ENCODE assay signal across 9 mouse cellular contexts in genomic region chr11:113749749-113750351, GRCm38 (mm10). TPM values are rescaled to one million over a fixed set of nuclear protein-coding genes. Genes with fewer than 3 reads are reported as not detected.
DNase-seq lines count a peak whose midpoint lies in the region; ATAC-seq lines count a peak whose summit lies in the region.
"Had no signal": no experiment of that assay in that cellular context is flagged by ENCODE, and none has a peak within 500 bp of the region (broad histone marks: within the 10 kb centered on the region; RNA-seq: fewer than 3 reads in every experiment).

No protein-coding gene starts in this region.

- H3K27ac ChIP-seq in embryonic facial prominence, embryonic 11.5 days (replicated peaks; ENCODE audit: low read depth, low read length) = peak overlapping the region; percentile 99
- peak overlapping the region; percentile 96 for H3K27ac ChIP-seq in intestine, embryonic 15.5 days

- H3K4me1 ChIP-seq in embryonic facial prominence, embryonic 11.5 days (ENCODE audit: control insufficient read depth, insufficient read depth, low read length) = peaks cover 14% of the 10 kb centered on the region; the same call in 1 of the 2 replicates
- H3K4me1 ChIP-seq in intestine, embryonic 15.5 days (replicated peaks) = peaks cover 37% of the 10 kb centered on the region

- no peaks in the 10 kb centered on the region for H3K9me3 ChIP-seq in embryonic facial prominence, embryonic 11.5 days (replicated peaks; ENCODE audit: control insufficient read depth, low read length)
- H3K9me3 ChIP-seq in intestine, embryonic 15.5 days = no peaks in the 10 kb centered on the region

- DNase-seq in adrenal gland, adult 2 months = peak; percentile 73
- DNase-seq in adrenal gland, postnatal 4 days (ENCODE audit: low spot score in 2 of 2) = no peak
- peak; percentile 50 for DNase-seq in 3T3-L1 (ENCODE audit: low read depth, low spot score)
- DNase-seq in embryonic facial prominence, embryonic 11.5 days (ENCODE audit: low spot score) = peak; percentile 77
- DNase-seq in thymus, postnatal 4 days = peak; percentile 46
- DNase-seq in T-cell, adult 2 months (ENCODE audit: low spot score) = no peak

- no peak for ATAC-seq in embryonic facial prominence, embryonic 11.5 days (replicated peaks; ENCODE audit: insufficient number of reproducible peaks, low FRiP score, low TSS enrichment, low read depth)
- peak; percentile 70 for ATAC-seq in intestine, embryonic 15.5 days
- ATAC-seq in megakaryocyte-erythroid progenitor cell, adult 5-6 weeks (replicated peaks; ENCODE audit: low FRiP score, low TSS enrichment, poor library complexity, severe bottlenecking) = peak; percentile 64

- H3K4me2 ChIP-seq in embryonic facial prominence, embryonic 11.5 days (ENCODE audit: low read depth, low read length) = peak overlapping the region; percentile 93
- H3K4me2 ChIP-seq in intestine, embryonic 15.5 days (replicated peaks) = peak overlapping the region; percentile 84

- H3K27me3 ChIP-seq in embryonic facial prominence, embryonic 11.5 days (ENCODE audit: control insufficient read depth, insufficient read depth, low read length) = no peaks in the 10 kb centered on the region
- no peaks in the 10 kb centered on the region for H3K27me3 ChIP-seq in intestine, embryonic 15.5 days (replicated peaks)

- WGBS in embryonic facial prominence, embryonic 11.5 days = 0% methylated on average over 9 of the region's 9 CpGs
- 2% methylated on average over 9 of the region's 9 CpGs for whole genome bisulfite sequencing in intestine, embryonic 15.5 days

- no peaks in the 10 kb centered on the region for H3K36me3 ChIP-seq in embryonic facial prominence, embryonic 11.5 days (replicated peaks; ENCODE audit: control insufficient read depth, insufficient read depth, low read depth, low read length)
- H3K36me3 ChIP-seq in intestine, embryonic 15.5 days = no peaks in the 10 kb centered on the region

- H3K4me3 ChIP-seq in embryonic facial prominence, embryonic 11.5 days (ENCODE audit: low read depth, low read length) = peak overlapping the region; percentile 90
- H3K4me3 ChIP-seq in intestine, embryonic 15.5 days (replicated peaks) = peak overlapping the region; percentile 88

- H3K9ac ChIP-seq in embryonic facial prominence, embryonic 11.5 days (replicated peaks; ENCODE audit: low read length) = peak overlapping the region; percentile 97
- H3K9ac ChIP-seq in intestine, embryonic 15.5 days = peak overlapping the region; percentile 92

RNA-seq across cellular contexts. Expression of gene Cdc42ep4, which starts 1.8 kb away (rescaled TPM):
- 100 to 1,000 TPM in 1 of 2 experiments, 10 to 100 TPM in 1; 96.8 to 142 TPM for total RNA-seq in adrenal gland, adult 2 months (2021)
- 155 and 228 TPM in 2 replicates for polyA plus RNA-seq in adrenal gland, adult 2 months (2012; rRNA removed)
- total RNA-seq in adrenal gland, postnatal 4 days (2021) = 10 to 100 TPM; 86.9 to 95.5 TPM
- polyA plus RNA-seq in embryonic facial prominence, embryonic 11.5 days (2014; fragmentation: Nextera tagmentation; extraction: Ambion mirVana) = 59.1 and 63.7 TPM in 2 replicates
- polyA plus RNA-seq in intestine, embryonic 15.5 days (2015; fragmentation: Nextera tagmentation; extraction: Ambion mirVana) = 54.4 and 57.8 TPM in 2 replicates
- total RNA-seq in megakaryocyte-erythroid progenitor cell, adult 5-6 weeks (2014; fragmentation: Nextera tagmentation) = 13.7 and 14.7 TPM in 2 replicates
- total RNA-seq in megakaryocyte-erythroid progenitor cell, adult 5-6 weeks (2017) = 10.7 and 13.7 TPM in 2 replicates

RNA-seq across cellular contexts. Expression of gene Cpsf4l, which starts 40.0 kb away (rescaled TPM):
- total RNA-seq in adrenal gland, adult 2 months (2021) = 1 to 10 TPM in 1 of 2 experiments, under 1 TPM in 1; 0.46 to 1.2 TPM
- 0.09 TPM in 1 of 2 replicates, not detected in the other for polyA plus RNA-seq in adrenal gland, adult 2 months (2012; rRNA removed)
- total RNA-seq in adrenal gland, postnatal 4 days (2021) = under 1 TPM; 0.62 to 0.68 TPM
- polyA plus RNA-seq in embryonic facial prominence, embryonic 11.5 days (2014; fragmentation: Nextera tagmentation; extraction: Ambion mirVana) = 0.31 TPM in 1 of 2 replicates, not detected in the other
- polyA plus RNA-seq in intestine, embryonic 15.5 days (2015; fragmentation: Nextera tagmentation; extraction: Ambion mirVana) = 0.18 TPM in 1 of 2 replicates, not detected in the other
- total RNA-seq in megakaryocyte-erythroid progenitor cell, adult 5-6 weeks (2014; fragmentation: Nextera tagmentation) = not detected in 2 replicates
- total RNA-seq in megakaryocyte-erythroid progenitor cell, adult 5-6 weeks (2017) = not detected in 2 replicates
- total RNA-seq: layer of hippocampus, postnatal 14 days had no signal

Comparison
In these comparisons a context has a peak if more than half of its experiments do, and no peak if none do; other contexts are left out.
1. DNase-seq: peak in adrenal gland, adult 2 months (single experiment), 3T3-L1 (single experiment), embryonic facial prominence, embryonic 11.5 days (single experiment) and thymus, postnatal 4 days (single experiment); none in adrenal gland, postnatal 4 days (0 of 2) and T-cell, adult 2 months (single experiment).
2. RNA of gene Cdc42ep4, which starts 1.8 kb away (total RNA-seq): 96.8 to 142 TPM in adrenal gland, adult 2 months and 86.9 to 95.5 TPM in adrenal gland, postnatal 4 days; 10.7 to 14.7 TPM in megakaryocyte-erythroid progenitor cell, adult 5-6 weeks; every median in the first group is over 4 times any median in the second.